Mouse (Mus musculus): Measurements from ENCODE around the gene Ms4a13.
"Not testable (repeated sequence)": the region's sequence is repeated elsewhere in the genome, so short reads cannot be mapped to it uniquely, and the experiment has no call there.

Ms4a13 gene

GRCm38 (mm10) chr19:11196546-11196945 lies at the start of gene Ms4a13:
Ms4a13 (minus strand) TSS chr19:11196737.
- DNase-seq: no peak

- DNase-seq: peak; percentile 9 to 14
Observed at GRCm38 (mm10) chr19:11244230-11244629, 47.7 kb upstream of the Ms4a13 start.

GRCm38 (mm10) chr19:11242560-11242959 lies 46.0 kb upstream of the Ms4a13 start:
- DNase-seq: no peak

GRCm38 (mm10) chr19:11235820-11236219 lies 39.3 kb upstream of the Ms4a13 start:
- no peak for DNase-seq

GRCm38 (mm10) chr19:11234921-11235735 lies 38.6 kb upstream of the Ms4a13 start:
- no peak for DNase-seq

- no peak for DNase-seq
Observed at GRCm38 (mm10) chr19:11234244-11234643, 37.7 kb upstream of the Ms4a13 start.

GRCm38 (mm10) chr19:11232348-11232747 lies 35.8 kb upstream of the Ms4a13 start, which contains the start of gene Ms4a12:
Ms4a12 (minus strand) TSS chr19:11232448.
- DNase-seq: no peak

GRCm38 (mm10) chr19:11192552-11192951 lies 4.0 kb downstream of the Ms4a13 start:
- DNase-seq: no peak

GRCm38 (mm10) chr19:11184121-11184520 lies 12.4 kb downstream of the Ms4a13 start:
- peak in 1 of 2 experiments; percentile 15 for DNase-seq

GRCm38 (mm10) chr19:11177464-11177863 lies 19.1 kb downstream of the Ms4a13 start:
- no peak for DNase-seq

GRCm38 (mm10) chr19:11165172-11165571 lies 31.4 kb downstream of the Ms4a13 start, which contains the start of gene 1700025F22Rik:
1700025F22Rik (minus strand) TSS chr19:11165320.
- peak; percentile 29 to 39 for DNase-seq

GRCm38 (mm10) chr19:11157890-11158289 lies 38.6 kb downstream of the Ms4a13 start:
- not testable (repeated sequence) for DNase-seq

- DNase-seq: no peak
Observed at GRCm38 (mm10) chr19:11135336-11135735, 61.2 kb downstream of the Ms4a13 start.

- no peak for DNase-seq
Observed at GRCm38 (mm10) chr19:11134852-11135251, 61.7 kb downstream of the Ms4a13 start.

GRCm38 (mm10) chr19:11130776-11131175 lies 65.8 kb downstream of the Ms4a13 start, which contains the start of gene 1700017D01Rik:
1700017D01Rik (minus strand) TSS chr19:11130876.
- not testable (repeated sequence) for DNase-seq

- no peak for DNase-seq
Observed at GRCm38 (mm10) chr19:11129702-11130101, 66.8 kb downstream of the Ms4a13 start.

- peak; percentile 29 to 31 for DNase-seq
Observed at GRCm38 (mm10) chr19:11121016-11121420, 75.5 kb downstream of the Ms4a13 start.

Measured in lung, adult 18-20 months (tissue).